Mouse (Mus musculus) cerebellum, postnatal 25 days (tissue): ENCODE measurements at regions not wholly inside any gene's neighbourhood (a gene's known extent, or its start where the extent isn't known, plus 50 kb on each side); places are given as distances from the start of the nearest gene placed in this dataset.
"Not testable (repeated sequence)": the region's sequence is repeated elsewhere in the genome, so short reads cannot be mapped to it uniquely, and the experiment has no call there.

ENCODE experiments used
- DNase-seq, 2 experiments: peaks; one replicate each; pipeline ENCODE4 v3.0.0; 2021; ENCODE audit warnings: mixed read lengths in 2 of 2

GRCm38 (mm10) chr1:29737062-29737461 lies 957.0 kb upstream of the Gm597 start:
- DNase-seq: not testable (repeated sequence)

- peak; percentile 22 to 59 for DNase-seq
Measured at GRCm38 (mm10) chr1:29731930-29732329, 951.9 kb upstream of the Gm597 start.
